18 mouse cellular contexts compared by ENCODE assay signal in the genomic region with DNA sequence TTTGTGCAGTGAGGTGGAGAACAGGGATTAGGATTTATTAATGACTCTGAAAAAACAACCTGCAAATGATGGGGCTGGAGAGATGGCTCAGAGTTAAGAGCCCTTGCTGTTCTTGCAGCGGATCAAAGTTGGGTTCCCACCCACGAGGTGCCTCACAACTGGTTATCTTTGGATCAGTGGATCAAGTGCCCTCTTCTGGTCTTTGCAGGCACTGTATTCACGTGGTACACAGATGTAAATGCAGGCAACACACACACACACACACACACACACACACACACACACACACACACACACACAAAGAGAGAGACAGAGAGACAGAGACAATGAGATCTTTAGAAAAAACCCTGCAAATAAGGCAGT. TPM values are rescaled to one million over a fixed set of nuclear protein-coding genes. Genes with fewer than 3 reads are reported as not detected.
A peak's percentile ranks its signal among the peaks of the same experiment; 100 is the strongest.
DNase-seq lines count a peak whose midpoint lies in the region; ATAC-seq and TF ChIP-seq lines count a peak whose summit lies in the region.
"Had no signal": no experiment of that assay in that cellular context is flagged by ENCODE, and none has a peak within 500 bp of the region (broad histone marks: within the 10 kb centered on the region; RNA-seq: fewer than 3 reads in every experiment).

No protein-coding gene starts in this region.

- H3K27ac ChIP-seq in forebrain, embryonic 15.5 days (replicated peaks): no peak overlapping the region
- no peak overlapping the region for H3K27ac ChIP-seq in forebrain, embryonic 10.5 days
- H3K27ac ChIP-seq in lung, postnatal 0 days (ENCODE audit: low read length): no peak overlapping the region
- no peak overlapping the region for H3K27ac ChIP-seq in ES-Bruce4 (ENCODE audit: insufficient read depth, low read length)
- H3K27ac ChIP-seq in forebrain, embryonic 16.5 days (ENCODE audit: low read length): no peak overlapping the region
- no peak overlapping the region for H3K27ac ChIP-seq in thymus, adult 2 months (ENCODE audit: control insufficient read depth, insufficient read depth, low read length)
- H3K27ac ChIP-seq: hindbrain, embryonic 14.5 days; liver, embryonic 13.5 days had no signal

- DNase-seq in forebrain, embryonic 10.5 days (ENCODE audit: extremely low spot score, low spot score): no peak
- no peak for DNase-seq in lung, postnatal 0 days (ENCODE audit: low spot score)
- DNase-seq in lung, postnatal 10 days: no peak
- no peak for DNase-seq in adipocyte (ENCODE audit: low spot score)
- no peak for DNase-seq in thymus, adult 2 months
- DNase-seq: cerebellum, postnatal 25 days; kidney, adult 9 months; left cerebral cortex, postnatal 4 days; liver, embryonic 13.5 days; lung, postnatal 4 days; right cerebral cortex, postnatal 14 days had no signal

- no peak overlapping the region for H3K9ac ChIP-seq in forebrain, embryonic 15.5 days (replicated peaks)
- no peak overlapping the region for H3K9ac ChIP-seq in lung, postnatal 0 days (replicated peaks; ENCODE audit: low read depth)
- H3K9ac ChIP-seq in ES-Bruce4 (ENCODE audit: low read depth, poor library complexity, severe bottlenecking): no peak overlapping the region
- H3K9ac ChIP-seq in forebrain, embryonic 16.5 days (replicated peaks; ENCODE audit: low read depth, low read length): no peak overlapping the region
- H3K9ac ChIP-seq: hindbrain, embryonic 14.5 days; liver, embryonic 13.5 days had no signal

- TF ChIP-seq POLR2A in ES-Bruce4 (IDR thresholded peaks at IDR 0.05; ENCODE audit: insufficient read depth, low read length): no peak
- no peak for TF ChIP-seq POLR2A in thymus, adult 2 months (IDR thresholded peaks at IDR 0.05; ENCODE audit: control insufficient read depth, extremely low read depth, insufficient read depth, low read length, poor library complexity)

- H3K9me3 ChIP-seq in forebrain, embryonic 15.5 days: no peaks in the 10 kb centered on the region
- H3K9me3 ChIP-seq in forebrain, embryonic 10.5 days: no peaks in the 10 kb centered on the region
- no peaks in the 10 kb centered on the region for H3K9me3 ChIP-seq in lung, postnatal 0 days (ENCODE audit: low read length)
- no peaks in the 10 kb centered on the region for H3K9me3 ChIP-seq in ES-Bruce4 (replicated peaks; ENCODE audit: control insufficient read depth, insufficient read depth, low read length, poor library complexity, severe bottlenecking)
- H3K9me3 ChIP-seq in forebrain, embryonic 16.5 days (ENCODE audit: control insufficient read depth, low read length): no peaks in the 10 kb centered on the region
- H3K9me3 ChIP-seq: liver, embryonic 13.5 days had no signal

- ATAC-seq in forebrain, embryonic 15.5 days (replicated peaks): 0 out of 2 replicates have a peak, but pooled peaks have one; percentile 38
- ATAC-seq in lung, postnatal 0 days: no peak
- peak; percentile 54 for ATAC-seq in forebrain, embryonic 16.5 days

- H3K36me3 ChIP-seq in forebrain, embryonic 15.5 days: no peaks in the 10 kb centered on the region
- no peaks in the 10 kb centered on the region for H3K36me3 ChIP-seq in forebrain, embryonic 10.5 days (replicated peaks)
- H3K36me3 ChIP-seq in lung, postnatal 0 days (ENCODE audit: insufficient read depth, low read length): no peaks in the 10 kb centered on the region
- no peaks in the 10 kb centered on the region for H3K36me3 ChIP-seq in ES-Bruce4 (ENCODE audit: control insufficient read depth, insufficient read depth, low read length, poor library complexity, severe bottlenecking)
- H3K36me3 ChIP-seq in forebrain, embryonic 16.5 days (ENCODE audit: control insufficient read depth, insufficient read depth): no peaks in the 10 kb centered on the region
- no peaks in the 10 kb centered on the region for H3K36me3 ChIP-seq in thymus, adult 2 months (ENCODE audit: control insufficient read depth, insufficient read depth, low read length)
- H3K36me3 ChIP-seq: liver, embryonic 13.5 days had no signal

- TF ChIP-seq EP300 in lung, postnatal 0 days (IDR thresholded peaks at IDR 0.05): no peak
- TF ChIP-seq EP300 in ES-Bruce4 (IDR thresholded peaks at IDR 0.05; ENCODE audit: insufficient read depth, low read depth, low read length): no peak

- WGBS in forebrain, embryonic 15.5 days: 37% methylated on average over 3 of the region's 3 CpGs
- 51% methylated on average over 3 of the region's 3 CpGs for whole genome bisulfite sequencing in forebrain, embryonic 10.5 days
- 34% methylated on average over 3 of the region's 3 CpGs for WGBS in lung, postnatal 0 days
- 30% methylated on average over 3 of the region's 3 CpGs for WGBS in forebrain, embryonic 16.5 days
- 46% methylated on average over 3 of the region's 3 CpGs for WGBS in thymus, adult 2 months

- no peak overlapping the region for H3K4me2 ChIP-seq in forebrain, embryonic 15.5 days (replicated peaks)
- H3K4me2 ChIP-seq in lung, postnatal 0 days (replicated peaks; ENCODE audit: low read depth, low read length): no peak overlapping the region
- H3K4me2 ChIP-seq in forebrain, embryonic 16.5 days (ENCODE audit: low read length): no peak overlapping the region
- H3K4me2 ChIP-seq: hindbrain, embryonic 14.5 days; liver, embryonic 13.5 days had no signal

- peak; percentile 10; the same call in 1 of the 2 replicates for TF ChIP-seq CTCF in lung, postnatal 0 days (IDR thresholded peaks at IDR 0.05)
- peak; percentile 15 for TF ChIP-seq CTCF in ES-Bruce4 (IDR thresholded peaks at IDR 0.05; ENCODE audit: low read depth, low read length)
- no peak for TF ChIP-seq CTCF in thymus, adult 2 months (IDR thresholded peaks at IDR 0.05; ENCODE audit: borderline replicate concordance, control insufficient read depth, extremely low read depth, insufficient read depth, low read length, poor library complexity)

- H3K4me1 ChIP-seq in forebrain, embryonic 15.5 days: no peaks in the 10 kb centered on the region
- no peaks in the 10 kb centered on the region for H3K4me1 ChIP-seq in forebrain, embryonic 10.5 days
- H3K4me1 ChIP-seq in lung, postnatal 0 days (ENCODE audit: insufficient read depth, low read depth, low read length): no peaks in the 10 kb centered on the region
- no peaks in the 10 kb centered on the region for H3K4me1 ChIP-seq in ES-Bruce4 (ENCODE audit: control insufficient read depth, insufficient read depth, low read length)
- no peaks in the 10 kb centered on the region for H3K4me1 ChIP-seq in forebrain, embryonic 16.5 days (replicated peaks; ENCODE audit: control insufficient read depth, insufficient read depth, low read length)
- H3K4me1 ChIP-seq in thymus, adult 2 months (replicated peaks; ENCODE audit: control insufficient read depth, insufficient read depth, low read length): no peaks in the 10 kb centered on the region
- H3K4me1 ChIP-seq: liver, embryonic 13.5 days had no signal

- H3K4me3 ChIP-seq in forebrain, embryonic 15.5 days: no peak overlapping the region
- no peak overlapping the region for H3K4me3 ChIP-seq in forebrain, embryonic 10.5 days
- no peak overlapping the region for H3K4me3 ChIP-seq in lung, postnatal 0 days (ENCODE audit: low read depth, low read length)
- H3K4me3 ChIP-seq in ES-Bruce4 (ENCODE audit: low read depth, low read length): no peak overlapping the region
- H3K4me3 ChIP-seq in forebrain, embryonic 16.5 days (replicated peaks; ENCODE audit: low read length): no peak overlapping the region
- H3K4me3 ChIP-seq in thymus, adult 2 months (ENCODE audit: control insufficient read depth, insufficient read depth, low read length): no peak overlapping the region
- H3K4me3 ChIP-seq: liver, embryonic 13.5 days had no signal

- no peaks in the 10 kb centered on the region for H3K27me3 ChIP-seq in forebrain, embryonic 15.5 days
- no peaks in the 10 kb centered on the region for H3K27me3 ChIP-seq in forebrain, embryonic 10.5 days (ENCODE audit: poor library complexity, severe bottlenecking)
- H3K27me3 ChIP-seq in lung, postnatal 0 days (replicated peaks; ENCODE audit: insufficient read depth, low read length): no peaks in the 10 kb centered on the region
- H3K27me3 ChIP-seq in ES-Bruce4 (ENCODE audit: control insufficient read depth, insufficient read depth, low read length, poor library complexity, severe bottlenecking): no peaks in the 10 kb centered on the region
- H3K27me3 ChIP-seq in forebrain, embryonic 16.5 days (replicated peaks; ENCODE audit: control insufficient read depth, insufficient read depth, low read length): no peaks in the 10 kb centered on the region
- H3K27me3 ChIP-seq in thymus, adult 2 months (ENCODE audit: control insufficient read depth, insufficient read depth, low read length): no peaks in the 10 kb centered on the region
- H3K27me3 ChIP-seq: liver, embryonic 13.5 days had no signal

RNA-seq across cellular contexts. Expression of a gene that starts 18.9 kb away (rescaled TPM):
- not detected in 2 replicates for polyA plus RNA-seq in forebrain, embryonic 15.5 days (2015; fragmentation: Nextera tagmentation; extraction: Ambion mirVana)
- polyA plus RNA-seq in forebrain, embryonic 10.5 days (2016; fragmentation: Nextera tagmentation; extraction: Ambion mirVana): not detected in 2 replicates
- 0.05 and 0.20 TPM in 2 replicates for polyA plus RNA-seq in lung, postnatal 0 days (2015; fragmentation: Nextera tagmentation; extraction: Ambion mirVana)
- not detected in 2 replicates for polyA plus RNA-seq in ES-Bruce4 (2011; ENCODE audit: insufficient read depth, insufficient read length, low read depth, missing spikeins)
- polyA plus RNA-seq in forebrain, embryonic 16.5 days (2015; fragmentation: Nextera tagmentation; extraction: Ambion mirVana): 0.96 TPM in 1 of 2 replicates, not detected in the other
- not detected in 2 replicates for polyA plus RNA-seq in thymus, adult 2 months (2012; rRNA removed)
- polyA plus RNA-seq: frontal cortex, adult 2 months; heart, embryonic 14.5 days; liver, embryonic 13.5 days had no signal

RNA-seq across cellular contexts. Expression of a gene that starts 28.1 kb away (rescaled TPM):
- not detected in 2 replicates for polyA plus RNA-seq in forebrain, embryonic 15.5 days (2015; fragmentation: Nextera tagmentation; extraction: Ambion mirVana)
- not detected in 2 replicates for polyA plus RNA-seq in forebrain, embryonic 10.5 days (2016; fragmentation: Nextera tagmentation; extraction: Ambion mirVana)
- polyA plus RNA-seq in lung, postnatal 0 days (2015; fragmentation: Nextera tagmentation; extraction: Ambion mirVana): not detected in 2 replicates
- polyA plus RNA-seq in ES-Bruce4 (2011; ENCODE audit: insufficient read depth, insufficient read length, low read depth, missing spikeins): not detected in 2 replicates
- polyA plus RNA-seq in forebrain, embryonic 16.5 days (2015; fragmentation: Nextera tagmentation; extraction: Ambion mirVana): not detected in 2 replicates
- not detected in 2 replicates for polyA plus RNA-seq in thymus, adult 2 months (2012; rRNA removed)
- polyA plus RNA-seq: embryonic facial prominence, embryonic 11.5 days; heart, embryonic 14.5 days; hindbrain, embryonic 14.5 days; liver, embryonic 13.5 days had no signal

RNA-seq across cellular contexts. Expression of a gene that starts 30.8 kb away (rescaled TPM):
- 79.5 and 82.5 TPM in 2 replicates for polyA plus RNA-seq in forebrain, embryonic 15.5 days (2015; fragmentation: Nextera tagmentation; extraction: Ambion mirVana)
- 125 and 129 TPM in 2 replicates for polyA plus RNA-seq in forebrain, embryonic 10.5 days (2016; fragmentation: Nextera tagmentation; extraction: Ambion mirVana)
- 153 and 163 TPM in 2 replicates for polyA plus RNA-seq in lung, postnatal 0 days (2015; fragmentation: Nextera tagmentation; extraction: Ambion mirVana)
- 184 and 191 TPM in 2 replicates for polyA plus RNA-seq in ES-Bruce4 (2011; ENCODE audit: insufficient read depth, insufficient read length, low read depth, missing spikeins)
- 79.2 and 80.7 TPM in 2 replicates for polyA plus RNA-seq in forebrain, embryonic 16.5 days (2015; fragmentation: Nextera tagmentation; extraction: Ambion mirVana)
- polyA plus RNA-seq in thymus, adult 2 months (2012; rRNA removed): 46.5 and 54.2 TPM in 2 replicates

RNA-seq across cellular contexts. Expression of a gene that starts 57.0 kb away (rescaled TPM):
- polyA plus RNA-seq in forebrain, embryonic 15.5 days (2015; fragmentation: Nextera tagmentation; extraction: Ambion mirVana): not detected in 2 replicates
- polyA plus RNA-seq in forebrain, embryonic 10.5 days (2016; fragmentation: Nextera tagmentation; extraction: Ambion mirVana): not detected in 2 replicates
- polyA plus RNA-seq in lung, postnatal 0 days (2015; fragmentation: Nextera tagmentation; extraction: Ambion mirVana): not detected in 2 replicates
- not detected in 2 replicates for polyA plus RNA-seq in ES-Bruce4 (2011; ENCODE audit: insufficient read depth, insufficient read length, low read depth, missing spikeins)
- polyA plus RNA-seq in forebrain, embryonic 16.5 days (2015; fragmentation: Nextera tagmentation; extraction: Ambion mirVana): not detected in 2 replicates
- not detected in 2 replicates for polyA plus RNA-seq in thymus, adult 2 months (2012; rRNA removed)
- polyA plus RNA-seq: embryonic facial prominence, embryonic 11.5 days; frontal cortex, adult 2 months; heart, embryonic 14.5 days; hindbrain, embryonic 14.5 days; liver, embryonic 13.5 days had no signal
